Mouse (Mus musculus) T-cell, adult 66 days (primary cell): Measurements from ENCODE around the gene Adprhl2. TPM values are rescaled to one million over a fixed set of nuclear protein-coding genes. Genes with fewer than 3 reads are reported as not detected.

Source experiments
- total RNA-seq, 2 experiments: library from RNA; stranded (reverse); gene quantifications; 3 replicates in 1 of 2; 4 replicates in 1 of 2; pipeline ENCODE4 v1.2.4; 2023

Adprhl2 gene
- total RNA-seq, result 10 to 100 TPM; 40.9 to 41.6 TPM

GRCm38 (mm10) chr4:126321111-126321853, at the start of gene Adprhl2:
Gene Adprhl2, minus strand, starts transcription at chr4:126321703.

GRCm38 (mm10) chr4:126325281-126325861, 3.9 kb upstream of the Adprhl2 start, which contains the start of gene Tekt2:
Gene Tekt2, minus strand, starts transcription at chr4:126325688.

GRCm38 (mm10) chr4:126286492-126286891, 35.0 kb downstream of the Adprhl2 start, which contains the start of gene Col8a2:
Gene Col8a2, plus strand, starts transcription at chr4:126286793.

Other genes starting within 250 kb of the Adprhl2 start
- gene Lsm10, start 225.1 kb downstream of the Adprhl2 start, total RNA-seq, result 10 to 100 TPM; 11.6 to 17.4 TPM
- 10 to 100 TPM; 36.6 to 37.5 TPM for gene Stk40, start 217.7 kb downstream of the Adprhl2 start, total RNA-seq
- gene Eva1b, start 174.0 kb downstream of the Adprhl2 start, total RNA-seq, result 10 to 100 TPM; 18.6 to 19.0 TPM
- gene Sh3d21, start 158.2 kb downstream of the Adprhl2 start, total RNA-seq, result 1 to 10 TPM; 1.3 to 1.7 TPM
- 100 to 1,000 TPM; 542 to 594 TPM for gene Thrap3, start 118.9 kb downstream of the Adprhl2 start, total RNA-seq
- gene Map7d1, start 65.4 kb downstream of the Adprhl2 start, total RNA-seq, result 10 to 100 TPM; 64.9 to 68.9 TPM
- 10 to 100 TPM; 34.9 to 41.5 TPM for gene Trappc3, start 59.4 kb downstream of the Adprhl2 start, total RNA-seq
- gene Col8a2, start 34.9 kb downstream of the Adprhl2 start, total RNA-seq, result under 1 TPM in 1 of 2 experiments, not detected in 1; 0.12 TPM
- gene Tekt2, start 4.0 kb upstream of the Adprhl2 start, total RNA-seq, result under 1 TPM in 1 of 2 experiments, not detected in 1; 0.64 TPM
- 10 to 100 TPM; 35.8 to 41.6 TPM for gene Ago3, start 107.9 kb upstream of the Adprhl2 start, total RNA-seq
- 10 to 100 TPM; 47.6 to 49.3 TPM for gene Ago1, start 146.9 kb upstream of the Adprhl2 start, total RNA-seq
- gene Ago4, start 211.8 kb upstream of the Adprhl2 start, total RNA-seq, result under 1 TPM; 0.15 to 0.29 TPM
- 10 to 100 TPM in 1 of 2 experiments, 1 to 10 TPM in 1; 9.8 to 12.2 TPM for gene Clspn, start 235.2 kb upstream of the Adprhl2 start, total RNA-seq